In the genomic region with DNA sequence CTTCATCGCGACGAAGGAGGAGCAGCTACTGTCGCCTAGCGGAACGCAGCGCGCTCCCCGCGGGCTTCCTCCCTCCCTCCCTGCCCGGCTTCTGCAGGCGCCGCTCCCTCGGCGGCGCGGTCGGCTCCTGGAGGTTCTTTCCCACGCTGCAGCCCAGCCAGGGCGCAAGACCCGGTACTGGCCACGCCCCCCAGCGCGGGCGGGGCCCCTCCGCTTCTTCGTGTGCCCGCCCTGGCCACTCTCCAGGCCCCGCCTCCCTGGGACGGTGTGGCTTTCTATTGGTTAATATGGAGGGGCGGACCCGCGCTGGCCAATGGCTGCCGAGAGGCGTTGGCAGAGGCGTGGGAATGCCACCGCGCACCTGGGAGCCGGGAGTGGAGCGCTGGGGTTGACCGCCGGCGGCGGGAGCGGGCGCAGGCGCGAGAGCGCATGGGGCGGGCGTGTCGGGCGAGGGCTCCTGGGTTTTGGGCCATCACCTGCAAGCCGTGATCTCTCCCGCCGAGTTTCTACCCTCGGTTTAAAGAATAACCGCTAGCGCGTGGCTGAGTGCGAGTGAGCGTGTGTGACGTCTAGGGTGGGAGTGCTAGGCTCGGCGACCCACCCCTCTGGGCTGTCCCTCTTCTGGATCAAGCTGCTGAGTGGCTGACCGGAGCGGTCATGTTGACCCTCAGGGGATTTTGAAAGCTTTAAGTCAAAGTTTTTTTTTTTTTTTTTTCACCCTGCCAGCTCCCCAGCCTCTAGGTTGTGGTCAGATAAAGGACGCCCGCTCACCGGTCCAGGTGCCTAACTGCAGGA, we compare ENCODE assay signal across 8 mouse cellular contexts. TPM values are rescaled to one million over a fixed set of nuclear protein-coding genes. Genes with fewer than 3 reads are reported as not detected.
A peak's percentile ranks its signal among the peaks of the same experiment; 100 is the strongest.
DNase-seq lines count a peak whose midpoint lies in the region; ATAC-seq lines count a peak whose summit lies in the region.

A gene (minus strand): TSS at position 159 of the 795 bp plus-strand sequence.

- peak; percentile 98 to 99 for DNase-seq in adrenal gland, adult 18-20 months (ENCODE audit: low spot score in 2 of 2)
- peak; percentile 98 for DNase-seq in embryo, embryonic 10.5 days (ENCODE audit: low spot score)
- peak; percentile 98 for DNase-seq in gastrocnemius, postnatal 10 days
- peak; percentile 94 for DNase-seq in induced T-regulatory cell, adult 2 months (ENCODE audit: low read depth)
- peak; percentile 97 for DNase-seq in left cerebral cortex, adult 8-10 months (ENCODE audit: low spot score in 2 of 2)
- peak; percentile 98 for DNase-seq in right cerebral cortex, adult 18-20 months
- peak; percentile 99 for DNase-seq in urinary bladder, adult 2 months (ENCODE audit: low spot score)

- peak; percentile 94 for ATAC-seq in megakaryocyte, adult 5-6 weeks (ENCODE audit: poor library complexity, severe bottlenecking)

RNA-seq across cellular contexts. Expression of the gene that starts here (rescaled TPM):
- 1 to 10 TPM; 1.1 to 2.2 TPM for total RNA-seq in adrenal gland, adult 18-20 months (2021)
- 1 to 10 TPM in 1 of 2 experiments, under 1 TPM in 1; 0.89 to 1.6 TPM for total RNA-seq in gastrocnemius, postnatal 10 days (2021)
- 1 to 10 TPM; 5.4 to 6.3 (median 5.8) TPM for total RNA-seq in left cerebral cortex, adult 8-10 months (2022)
- not detected in 2 replicates for total RNA-seq in megakaryocyte, adult 5-6 weeks (2015)
- total RNA-seq in megakaryocyte, adult 5-6 weeks (2017), result not detected in 2 replicates
- 2.4 TPM in 2 replicates for polyA plus RNA-seq in urinary bladder, adult 2 months (2012; rRNA removed)

Comparison
In these comparisons a context has a peak if more than half of its experiments do, and no peak if none do; other contexts are left out.
1. Peak in every context shown above with its lines: DNase-seq and ATAC-seq.
2. Peak in ATAC-seq in megakaryocyte, adult 5-6 weeks; RNA of the gene not detected or under 1 TPM.